Mouse (Mus musculus): ENCODE data around the gene Vangl2.

- TF ChIP-seq CTCF (IDR thresholded peaks at IDR 0.05; ENCODE audit: low read depth, low read length) (no peak), POLR2A (IDR thresholded peaks at IDR 0.05; ENCODE audit: extremely low read depth, insufficient read depth, low read length) (no peak)
Observed at GRCm38 (mm10) chr1:171976826-171977539, 51.3 kb downstream of the Vangl2 start.

Measured in liver, adult 2 months (tissue).